Mouse (Mus musculus) liver, adult 2 months (tissue): Measurements from ENCODE around the gene Egfr. TPM values are rescaled to one million over a fixed set of nuclear protein-coding genes. Genes with fewer than 3 reads are reported as not detected.

ENCODE experiments used
- DNase-seq: peaks from one replicate; pipeline ENCODE4 v3.0.0-alpha.2; 2011; ENCODE audit warnings: low read depth, low spot score; ENCODE audit errors: extremely low read depth
- H3K27ac ChIP-seq: fragments of 200-500 bp; replicated peaks from 2 replicates; pipeline ENCODE4 v1.5.1; 2012; ENCODE audit warnings: low read depth, mild to moderate bottlenecking, control low read depth, inconsistent platforms, low read length; ENCODE audit not compliant: insufficient read depth
- H3K27me3 ChIP-seq: fragments of 200-500 bp; 2 replicates; pipeline ENCODE4 v1.6.1; 2012; ENCODE audit warnings: mild to moderate bottlenecking, moderate library complexity, low read length, inconsistent platforms; ENCODE audit not compliant: control insufficient read depth, insufficient read depth
- H3K36me3 ChIP-seq: fragments of 200-500 bp; 2 replicates; pipeline ENCODE4 v1.6.1; 2012; ENCODE audit warnings: low read length, inconsistent platforms; ENCODE audit not compliant: control insufficient read depth, insufficient read depth
- H3K4me1 ChIP-seq: fragments of 200-500 bp; 2 replicates; pipeline ENCODE4 v1.6.1; 2011; ENCODE audit warnings: low read length; ENCODE audit not compliant: control insufficient read depth, insufficient read depth
- H3K4me3 ChIP-seq: fragments of 200-500 bp; 2 replicates; pipeline ENCODE4 v1.5.1; 2011; ENCODE audit warnings: low read depth, mild to moderate bottlenecking, control low read depth, low read length, moderate library complexity; ENCODE audit not compliant: insufficient read depth
- H3K79me2 ChIP-seq: fragments of 200-500 bp; 2 replicates; pipeline ENCODE4 v1.6.1; 2012; ENCODE audit warnings: inconsistent platforms, mild to moderate bottlenecking, low read length, moderate library complexity; ENCODE audit not compliant: control insufficient read depth, insufficient read depth
- H3K9ac ChIP-seq: fragments of 200-500 bp; 2 replicates; pipeline ENCODE4 v1.6.1; 2012; ENCODE audit warnings: low read depth, mild to moderate bottlenecking, control low read depth, inconsistent platforms, low read length
- CTCF ChIP-seq: fragments of 200-500 bp; IDR thresholded peaks from 2 replicates; pipeline ENCODE4 v1.5.1; 2011; ENCODE audit warnings: low read depth, low read length, control low read depth
- POLR2A ChIP-seq: fragments of 200-500 bp; IDR thresholded peaks from 2 replicates; pipeline ENCODE4 v1.6.1; 2011; ENCODE audit warnings: low read length, control low read depth; ENCODE audit not compliant: insufficient read depth; ENCODE audit errors: extremely low read depth
- WGBS: fragments of 180-500 bp; shearing (Covaris S2); methylation state at CpG from one replicate; pipeline ENCODE4 v1.1.7; 2018; 5-methylcytosine and 5-hydroxymethylcytosine counted together
- polyA plus RNA-seq: library from polyadenylated mRNA; depleted of rRNA; stranded (reverse); fragments of >200 nt; gene quantifications from 2 replicates; pipeline ENCODE4 v1.2.3, GENCODE M21; 2012
- total RNA-seq: library from RNA; depleted of rRNA; stranded (reverse); fragments of >200 nt; gene quantifications from 2 replicates; pipeline ENCODE4 v1.2.3, GENCODE M21; 2014

The Egfr gene
- total and polyA plus RNA-seq, 2 experiments: 198 to 215 TPM

DNA sequence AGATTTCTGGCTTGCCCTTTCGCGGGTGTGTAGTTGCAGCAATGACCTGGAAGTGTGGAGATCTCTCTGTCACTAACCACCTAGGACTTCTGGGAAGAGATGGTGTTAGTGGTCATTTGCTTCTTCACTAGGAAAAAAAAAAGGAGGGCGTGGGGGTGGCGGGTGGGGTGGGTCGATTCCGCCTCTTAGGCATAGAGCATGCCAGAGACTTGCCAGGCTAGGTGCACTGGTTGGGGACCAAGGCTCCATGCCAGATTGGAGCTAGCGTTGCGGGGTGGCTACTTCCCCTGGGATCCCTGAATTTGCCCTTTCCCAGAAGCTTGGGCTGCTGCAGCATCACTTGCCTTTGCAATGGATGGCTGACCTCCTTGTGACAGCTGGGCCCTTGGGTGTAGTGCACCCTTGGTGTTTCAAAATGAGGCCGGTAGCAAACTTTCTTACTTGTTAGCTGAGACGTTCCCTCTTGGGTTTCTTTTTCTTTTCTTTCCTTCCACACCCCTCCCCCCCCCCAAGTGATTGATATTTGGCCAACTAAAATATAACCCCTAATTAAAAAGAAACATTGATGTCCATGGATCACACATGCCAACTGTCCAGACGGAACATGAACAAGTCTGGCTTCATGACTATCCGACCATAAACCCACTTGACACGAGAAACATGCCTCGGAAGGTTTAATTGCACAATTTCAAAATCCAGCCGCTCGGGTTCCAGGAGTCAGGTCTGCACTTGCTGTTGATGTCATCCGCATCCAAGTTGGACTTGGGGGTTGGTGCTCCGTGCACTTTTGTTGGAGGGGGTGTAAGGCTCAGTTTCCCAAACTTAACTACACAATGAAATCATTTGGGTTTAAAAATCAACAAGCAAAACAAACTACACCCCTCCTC lies 1.4 kb downstream of the Egfr start:
- H3K79me2 ChIP-seq: peaks cover 35% of the 10 kb centered on the region
- peaks cover 38% of the 10 kb centered on the region for H3K36me3 ChIP-seq
- DNase-seq: peak; percentile 76
- 12% methylated on average over 18 of the region's 18 CpGs for WGBS
- peak overlapping the region; percentile 99 for H3K9ac ChIP-seq
- peak overlapping the region; percentile 99 for H3K27ac ChIP-seq
- H3K4me3 ChIP-seq: peak overlapping the region; percentile 94
- no peaks in the 10 kb centered on the region for H3K27me3 ChIP-seq
- no peak for TF ChIP-seq CTCF
- TF ChIP-seq POLR2A: no peak
- peaks cover 12% of the 10 kb centered on the region for H3K4me1 ChIP-seq

DNA sequence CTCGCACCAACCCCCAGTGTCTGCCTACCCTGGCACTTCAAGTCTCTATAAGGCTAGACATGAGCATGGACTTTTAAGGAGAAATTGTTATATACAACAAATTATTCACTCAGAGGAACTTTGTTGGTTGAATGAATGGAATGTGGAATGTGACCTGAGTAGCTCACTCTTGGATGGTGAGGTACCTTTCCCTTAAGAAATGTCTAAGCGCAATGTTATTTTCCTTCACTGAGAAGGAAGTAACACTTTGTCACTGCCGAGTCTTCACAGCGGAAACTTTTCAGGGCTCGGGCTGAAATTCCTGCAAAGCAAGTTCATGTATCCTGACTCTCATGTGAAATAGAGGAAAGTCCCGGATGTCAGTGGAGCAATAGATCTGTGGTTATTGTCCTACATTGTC lies 7.9 kb downstream of the Egfr start:
- Histone ChIP-seq H3K79me2 (peaks cover 55% of the 10 kb centered on the region), H3K9ac (peak overlapping the region; percentile 73), H3K36me3 (peaks cover 77% of the 10 kb centered on the region), H3K27ac (peak overlapping the region; percentile 56; the same call in 1 of the 2 replicates), H3K27me3 (no peaks in the 10 kb centered on the region), H3K4me1 (peaks cover 37% of the 10 kb centered on the region), H3K4me3 (peak overlapping the region; percentile 23; the same call in 1 of the 2 replicates)
- TF ChIP-seq CTCF (no peak), POLR2A (no peak)
- WGBS: 52% methylated on average over 6 of the region's 6 CpGs
- no peak for DNase-seq

DNA sequence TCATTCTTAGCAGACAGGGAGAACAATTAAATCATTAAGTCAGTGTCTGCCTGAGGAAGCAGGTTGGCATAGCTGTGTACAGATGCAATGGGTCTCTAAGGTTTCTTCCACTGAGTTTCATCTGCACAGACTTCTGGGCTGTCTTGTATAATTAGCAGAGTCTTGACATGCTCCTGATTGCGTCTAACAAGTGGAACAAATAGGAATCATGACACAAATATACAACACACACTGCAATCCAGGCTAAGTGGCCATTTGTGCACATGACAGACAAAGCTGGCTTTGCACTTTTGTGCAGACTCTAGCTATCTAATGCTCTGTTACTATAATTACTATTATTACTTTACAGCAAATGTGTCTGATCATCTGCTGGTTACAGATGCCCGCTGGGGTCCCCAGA lies 9.2 kb downstream of the Egfr start:
- Histone ChIP-seq H3K27ac (peak overlapping the region; percentile 56; the same call in 1 of the 2 replicates), H3K79me2 (peaks cover 62% of the 10 kb centered on the region), H3K4me1 (peaks cover 46% of the 10 kb centered on the region), H3K9ac (no peak overlapping the region; the same call in 1 of the 2 replicates), H3K36me3 (peaks cover 81% of the 10 kb centered on the region), H3K4me3 (no peak overlapping the region), H3K27me3 (no peaks in the 10 kb centered on the region)
- no peak for TF ChIP-seq CTCF
- TF ChIP-seq POLR2A: no peak
- DNase-seq: no peak
- 70% methylated on average over 2 of the region's 2 CpGs for WGBS

DNA sequence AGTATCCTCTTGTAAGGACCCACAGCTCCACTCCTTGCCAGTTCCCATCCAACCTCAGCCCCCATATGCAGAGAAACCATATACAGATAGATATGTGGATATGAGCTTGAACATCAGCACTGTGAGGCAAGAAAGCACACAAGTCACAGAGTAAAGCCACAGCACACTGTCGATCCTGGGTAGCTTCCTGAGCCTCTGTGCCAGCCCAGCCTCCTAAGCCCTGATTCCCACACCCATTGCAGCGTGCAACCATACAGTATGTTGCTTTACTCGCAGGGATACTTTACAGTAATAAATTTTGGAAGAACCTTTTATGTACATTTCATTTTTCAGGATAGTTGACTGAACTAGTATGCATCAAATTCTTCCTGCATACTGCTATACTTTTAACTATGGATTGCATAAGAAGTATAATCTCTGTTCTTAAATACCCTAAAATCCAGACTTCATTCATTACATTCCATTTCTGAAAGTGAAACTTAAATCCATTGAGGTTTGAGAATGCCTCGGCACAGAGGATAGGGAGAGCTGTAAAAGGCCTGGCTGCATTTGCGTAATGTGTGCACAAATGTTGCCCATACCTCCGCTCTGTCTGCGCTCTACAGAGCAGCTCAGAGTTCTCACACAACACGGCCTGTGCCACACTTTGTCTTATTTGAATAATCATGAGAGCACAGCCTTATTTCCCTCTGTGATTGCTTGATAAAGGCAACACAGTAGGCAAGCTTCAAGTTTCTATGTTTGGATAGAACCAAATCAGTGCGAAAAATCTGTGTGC lies 14.2 kb downstream of the Egfr start:
- WGBS: 22% methylated on average over 9 of the region's 9 CpGs
- no peak overlapping the region for H3K4me3 ChIP-seq
- H3K36me3 ChIP-seq: peaks cover 78% of the 10 kb centered on the region
- no peak overlapping the region; the same call in 1 of the 2 replicates for H3K9ac ChIP-seq
- DNase-seq: peak; percentile 69
- no peaks in the 10 kb centered on the region for H3K27me3 ChIP-seq
- H3K4me1 ChIP-seq: peaks cover 47% of the 10 kb centered on the region
- no peak overlapping the region for H3K27ac ChIP-seq
- TF ChIP-seq CTCF (no peak), POLR2A (no peak)
- H3K79me2 ChIP-seq: peaks cover 43% of the 10 kb centered on the region

DNA sequence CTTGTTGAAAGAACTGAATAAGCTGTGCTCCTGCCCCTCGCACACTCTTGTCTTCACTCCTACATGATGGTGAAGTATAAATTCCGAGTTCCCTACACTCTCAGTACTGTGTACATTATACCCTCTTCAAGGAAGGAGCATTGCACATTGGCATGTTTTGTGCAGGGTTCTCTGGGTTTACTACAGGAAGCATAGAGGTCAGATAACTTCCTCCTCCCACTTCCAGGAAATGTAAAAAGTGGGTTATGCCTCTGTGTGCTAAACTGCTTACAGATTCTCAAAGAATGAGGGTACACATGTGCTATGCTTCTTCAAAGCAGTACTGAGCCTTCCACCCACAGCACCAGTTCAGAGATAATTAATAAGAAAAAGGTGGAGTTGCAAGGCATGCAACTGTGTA lies 16.0 kb downstream of the Egfr start:
- H3K9ac ChIP-seq: no peak overlapping the region
- no peak overlapping the region; the same call in 1 of the 2 replicates for H3K27ac ChIP-seq
- WGBS: 58% methylated on average over 2 of the region's 2 CpGs
- H3K27me3 ChIP-seq: no peaks in the 10 kb centered on the region
- H3K79me2 ChIP-seq: peaks cover 43% of the 10 kb centered on the region
- H3K4me3 ChIP-seq: no peak overlapping the region
- peaks cover 79% of the 10 kb centered on the region for H3K36me3 ChIP-seq
- peak; percentile 13 for DNase-seq
- TF ChIP-seq POLR2A (no peak), CTCF (no peak)
- peaks cover 52% of the 10 kb centered on the region for H3K4me1 ChIP-seq
